Mouse (Mus musculus) telencephalon, adult 2 months (tissue): ENCODE data around the gene Kitl.

Experiments used
- DNase-seq: peaks from one replicate; pipeline ENCODE4 v3.0.0-alpha.2; 2011; ENCODE audit warnings: low read depth, low spot score

Gene Kitl

GRCm38 (mm10) chr10:100115570-100115969 lies 100.1 kb downstream of the Kitl start:
- DNase-seq: no peak

- DNase-seq: no peak
Measured at GRCm38 (mm10) chr10:100124452-100124851, 109.0 kb downstream of the Kitl start.

- no peak for DNase-seq
Measured at GRCm38 (mm10) chr10:100127837-100128743, 112.7 kb downstream of the Kitl start.

GRCm38 (mm10) chr10:100131657-100132056 lies 116.2 kb downstream of the Kitl start:
- DNase-seq: no peak

- DNase-seq: no peak
Measured at GRCm38 (mm10) chr10:100132304-100132703, 116.9 kb downstream of the Kitl start.

- no peak for DNase-seq
Measured at GRCm38 (mm10) chr10:100138552-100138951, 123.1 kb downstream of the Kitl start.

GRCm38 (mm10) chr10:100148123-100148522 lies 132.7 kb downstream of the Kitl start:
- no peak for DNase-seq
